Mouse (Mus musculus) midbrain, embryonic 15.5 days (tissue): Measurements from ENCODE around the gene Gm20388. TPM values are rescaled to one million over a fixed set of nuclear protein-coding genes. Genes with fewer than 3 reads are reported as not detected.
A peak's percentile ranks its signal among the peaks of the same experiment; 100 is the strongest.
"Not testable (repeated sequence)": the region's sequence is repeated elsewhere in the genome, so short reads cannot be mapped to it uniquely, and the experiment has no call there.

Source experiments
- ATAC-seq: fragments of 200-750 bp; cut with Nextera tagmentation; replicated peaks from 2 replicates; pipeline ENCODE4 v1.8.0; 2017; ENCODE audit warnings: moderate TSS enrichment
- H3K27ac ChIP-seq: fragments of 300-500 bp; sonication (generic); 2 replicates; pipeline ENCODE4 v1.5.1; 2015; ENCODE audit warnings: mild to moderate bottlenecking, inconsistent platforms
- H3K27me3 ChIP-seq: fragments of 300-500 bp; sonication (generic); replicated peaks from 2 replicates; pipeline ENCODE4 v1.6.1; 2015; ENCODE audit warnings: inconsistent platforms
- H3K36me3 ChIP-seq: fragments of 300-500 bp; sonication (generic); replicated peaks from 2 replicates; pipeline ENCODE4 v1.6.1; 2015; ENCODE audit warnings: inconsistent platforms
- H3K4me1 ChIP-seq: fragments of 300-500 bp; sonication (generic); 2 replicates; pipeline ENCODE4 v1.6.1; 2015; ENCODE audit warnings: inconsistent platforms
- H3K4me2 ChIP-seq: fragments of 300-500 bp; sonication (generic); 2 replicates; pipeline ENCODE4 v1.6.1; 2015; ENCODE audit warnings: inconsistent platforms, mild to moderate bottlenecking, moderate library complexity
- H3K4me3 ChIP-seq: fragments of 300-500 bp; sonication (generic); 2 replicates; pipeline ENCODE4 v1.5.1; 2015; ENCODE audit warnings: mild to moderate bottlenecking, inconsistent platforms
- H3K9ac ChIP-seq: fragments of 300-500 bp; sonication (generic); 2 replicates; pipeline ENCODE4 v1.6.1; 2015; ENCODE audit warnings: mild to moderate bottlenecking, inconsistent platforms
- H3K9me3 ChIP-seq: fragments of 300-500 bp; sonication (generic); 2 replicates; pipeline ENCODE4 v1.6.1; 2016; ENCODE audit warnings: inconsistent platforms
- WGBS: fragments of 180-500 bp; shearing (Covaris S2); methylation state at CpG from one replicate; pipeline ENCODE4 v1.1.7; 2015; ENCODE audit warnings: mixed read lengths; 5-methylcytosine and 5-hydroxymethylcytosine counted together
- polyA plus RNA-seq: library from polyadenylated mRNA; unstranded; fragments of >200 nt; fragmentation: Nextera tagmentation; extraction: Ambion mirVana; gene quantifications from 2 replicates; pipeline ENCODE4 v1.2.1, GENCODE M21; 2015

The Gm20388 gene
- polyA plus RNA-seq, 1 experiment from 2014 or later: 5.6 TPM

- no peaks in the 10 kb centered on the region for H3K36me3 ChIP-seq
- no peaks in the 10 kb centered on the region for H3K9me3 ChIP-seq
- no peak overlapping the region for H3K4me3 ChIP-seq
- no peak overlapping the region for H3K9ac ChIP-seq
- peaks cover 14% of the 10 kb centered on the region for H3K4me1 ChIP-seq
- H3K27ac ChIP-seq: no peak overlapping the region
- 56% methylated on average over 2 of the region's 2 CpGs for WGBS
- no peak for ATAC-seq
- no peak overlapping the region for H3K4me2 ChIP-seq
- no peaks in the 10 kb centered on the region for H3K27me3 ChIP-seq
Measured at GRCm38 (mm10) chr8:122316402-122316801, 2405.8 kb downstream of the Gm20388 start.

- H3K4me1 ChIP-seq: peaks cover 18% of the 10 kb centered on the region
- H3K36me3 ChIP-seq: no peaks in the 10 kb centered on the region
- 48% methylated on average over 8 of the region's 8 CpGs for WGBS
- no peak overlapping the region for H3K4me2 ChIP-seq
- ATAC-seq: no peak
- no peaks in the 10 kb centered on the region for H3K9me3 ChIP-seq
- H3K27me3 ChIP-seq: no peaks in the 10 kb centered on the region
- H3K27ac ChIP-seq: no peak overlapping the region
- H3K9ac ChIP-seq: no peak overlapping the region
- H3K4me3 ChIP-seq: no peak overlapping the region
Measured at GRCm38 (mm10) chr8:122317918-122318475, 2407.4 kb downstream of the Gm20388 start.

- ATAC-seq: no peak
- no peak overlapping the region for H3K27ac ChIP-seq
- 71% methylated on average over 11 of the region's 11 CpGs for WGBS
- H3K9ac ChIP-seq: no peak overlapping the region
- H3K4me2 ChIP-seq: no peak overlapping the region
- H3K36me3 ChIP-seq: no peaks in the 10 kb centered on the region
- H3K4me1 ChIP-seq: peaks cover 19% of the 10 kb centered on the region
- no peaks in the 10 kb centered on the region for H3K27me3 ChIP-seq
- no peaks in the 10 kb centered on the region for H3K9me3 ChIP-seq
- no peak overlapping the region for H3K4me3 ChIP-seq
Measured at GRCm38 (mm10) chr8:122319045-122319707, 2408.5 kb downstream of the Gm20388 start.

- Histone ChIP-seq H3K36me3 (no peaks in the 10 kb centered on the region), H3K4me1 (peaks cover 24% of the 10 kb centered on the region), H3K9me3 (no peaks in the 10 kb centered on the region), H3K4me2 (no peak overlapping the region), H3K27ac (no peak overlapping the region), H3K27me3 (no peaks in the 10 kb centered on the region), H3K4me3 (no peak overlapping the region), H3K9ac (no peak overlapping the region)
- ATAC-seq: no peak
- WGBS: 79% methylated on average over 7 of the region's 7 CpGs
Measured at GRCm38 (mm10) chr8:122319708-122320075, 2409.1 kb downstream of the Gm20388 start.

GRCm38 (mm10) chr8:122320541-122320940 lies 2409.9 kb downstream of the Gm20388 start:
- Histone ChIP-seq H3K4me2 (no peak overlapping the region), H3K27ac (no peak overlapping the region), H3K9me3 (no peaks in the 10 kb centered on the region), H3K4me3 (no peak overlapping the region), H3K36me3 (no peaks in the 10 kb centered on the region), H3K4me1 (peaks cover 33% of the 10 kb centered on the region), H3K27me3 (no peaks in the 10 kb centered on the region), H3K9ac (no peak overlapping the region)
- ATAC-seq: no peak
- WGBS: 3% methylated on average over 3 of the region's 3 CpGs

GRCm38 (mm10) chr8:122321455-122321921 lies 2410.8 kb downstream of the Gm20388 start:
- 66% methylated on average over 10 of the region's 10 CpGs for WGBS
- peaks cover 42% of the 10 kb centered on the region for H3K4me1 ChIP-seq
- H3K4me3 ChIP-seq: no peak overlapping the region
- no peak for ATAC-seq
- no peak overlapping the region for H3K4me2 ChIP-seq
- no peaks in the 10 kb centered on the region for H3K27me3 ChIP-seq
- H3K9me3 ChIP-seq: no peaks in the 10 kb centered on the region
- no peak overlapping the region for H3K27ac ChIP-seq
- no peaks in the 10 kb centered on the region for H3K36me3 ChIP-seq
- no peak overlapping the region for H3K9ac ChIP-seq

GRCm38 (mm10) chr8:122322126-122322525 lies 2411.5 kb downstream of the Gm20388 start:
- no peak for ATAC-seq
- no peaks in the 10 kb centered on the region for H3K27me3 ChIP-seq
- H3K9me3 ChIP-seq: no peaks in the 10 kb centered on the region
- no peak overlapping the region for H3K27ac ChIP-seq
- 90% methylated on average over 7 of the region's 7 CpGs for WGBS
- no peak overlapping the region for H3K4me2 ChIP-seq
- peaks cover 42% of the 10 kb centered on the region for H3K4me1 ChIP-seq
- H3K36me3 ChIP-seq: no peaks in the 10 kb centered on the region
- H3K9ac ChIP-seq: no peak overlapping the region
- H3K4me3 ChIP-seq: no peak overlapping the region

- 63% methylated on average over 11 of the region's 11 CpGs for WGBS
- H3K27ac ChIP-seq: no peak overlapping the region
- peaks cover 42% of the 10 kb centered on the region for H3K4me1 ChIP-seq
- no peaks in the 10 kb centered on the region for H3K9me3 ChIP-seq
- no peaks in the 10 kb centered on the region for H3K27me3 ChIP-seq
- H3K4me2 ChIP-seq: no peak overlapping the region
- ATAC-seq: no peak
- no peak overlapping the region for H3K4me3 ChIP-seq
- H3K36me3 ChIP-seq: no peaks in the 10 kb centered on the region
- no peak overlapping the region for H3K9ac ChIP-seq
Measured at GRCm38 (mm10) chr8:122322792-122323191, 2412.2 kb downstream of the Gm20388 start.

GRCm38 (mm10) chr8:122323951-122324402 lies 2413.3 kb downstream of the Gm20388 start:
- not testable (repeated sequence) for H3K4me3 ChIP-seq, H3K27me3 ChIP-seq, H3K36me3 ChIP-seq, H3K4me2 ChIP-seq, ATAC-seq, H3K9ac ChIP-seq, H3K9me3 ChIP-seq
- Histone ChIP-seq H3K4me1 (peaks cover 46% of the 10 kb centered on the region), H3K27ac (0 out of 2 replicates have a peak overlapping the region, but pooled peaks have one; percentile 12)
- WGBS: 7% methylated on average over 11 of the region's 13 CpGs

GRCm38 (mm10) chr8:122325196-122325595 lies 2414.6 kb downstream of the Gm20388 start:
- H3K4me2 ChIP-seq: no peak overlapping the region
- WGBS: 64% methylated on average over 2 of the region's 2 CpGs
- H3K9me3 ChIP-seq: no peaks in the 10 kb centered on the region
- no peak overlapping the region for H3K27ac ChIP-seq
- no peak for ATAC-seq
- H3K4me1 ChIP-seq: peaks cover 52% of the 10 kb centered on the region
- no peaks in the 10 kb centered on the region for H3K36me3 ChIP-seq
- no peak overlapping the region for H3K9ac ChIP-seq
- H3K27me3 ChIP-seq: no peaks in the 10 kb centered on the region
- H3K4me3 ChIP-seq: no peak overlapping the region

GRCm38 (mm10) chr8:122326114-122326542 lies 2415.5 kb downstream of the Gm20388 start:
- Histone ChIP-seq H3K4me3 (0 out of 2 replicates have a peak overlapping the region, but pooled peaks have one; percentile 7), H3K27ac (no peak overlapping the region), H3K36me3 (no peaks in the 10 kb centered on the region), H3K9ac (0 out of 2 replicates have a peak overlapping the region, but pooled peaks have one; percentile 31), H3K27me3 (no peaks in the 10 kb centered on the region), H3K9me3 (no peaks in the 10 kb centered on the region), H3K4me1 (peaks cover 48% of the 10 kb centered on the region), H3K4me2 (peak overlapping the region; percentile 35)
- no peak for ATAC-seq
- WGBS: 10% methylated on average over 14 of the region's 14 CpGs

GRCm38 (mm10) chr8:122329072-122329471 lies 2418.4 kb downstream of the Gm20388 start:
- no peak overlapping the region for H3K4me3 ChIP-seq
- no peak for ATAC-seq
- H3K4me1 ChIP-seq: peaks cover 41% of the 10 kb centered on the region
- peaks cover 1% of the 10 kb centered on the region; the same call in 1 of the 2 replicates for H3K27me3 ChIP-seq
- H3K4me2 ChIP-seq: no peak overlapping the region
- H3K36me3 ChIP-seq: no peaks in the 10 kb centered on the region
- no peaks in the 10 kb centered on the region for H3K9me3 ChIP-seq
- 76% methylated on average over 8 of the region's 8 CpGs for WGBS
- no peak overlapping the region for H3K9ac ChIP-seq
- H3K27ac ChIP-seq: peak overlapping the region; percentile 54
